Mouse (Mus musculus): ENCODE data around the gene Mgp. TPM values are rescaled to one million over a fixed set of nuclear protein-coding genes. Genes with fewer than 3 reads are reported as not detected.

Gene Mgp
- polyA plus RNA-seq, 1 experiment = 132 TPM

GRCm38 (mm10) chr6:136914234-136914633 is 38.6 kb upstream of the Mgp start:
- H3K79me2 ChIP-seq (ENCODE audit: control insufficient read depth, insufficient read depth) = no peaks in the 10 kb centered on the region
- TF ChIP-seq USF1 (IDR thresholded peaks at IDR 0.05; ENCODE audit: low read depth) (no peak), REST (IDR thresholded peaks at IDR 0.05; ENCODE audit: insufficient read depth, insufficient read length) (no peak), POLR2A (IDR thresholded peaks at IDR 0.05; ENCODE audit: insufficient read length, low read depth) (no peak), POLR2AphosphoS2 (IDR thresholded peaks at IDR 0.05; ENCODE audit: insufficient read length, low read depth) (no peak), MAX (IDR thresholded peaks at IDR 0.05; ENCODE audit: low read depth) (no peak), MYOG (IDR thresholded peaks at IDR 0.05; ENCODE audit: control insufficient read depth in 1 of 3, insufficient read depth in 1 of 3, insufficient read length in 2 of 3, low read depth in 2 of 3) (no peak), SRF (IDR thresholded peaks at IDR 0.05; ENCODE audit: control insufficient read depth, insufficient read length, low read depth) (no peak)
- no peaks in the 10 kb centered on the region for H3K36me3 ChIP-seq (ENCODE audit: control insufficient read depth, insufficient read depth)
- H3K4me3 ChIP-seq = no peak overlapping the region
- no peaks in the 10 kb centered on the region for H3K27me3 ChIP-seq (ENCODE audit: control insufficient read depth, insufficient read depth, insufficient read length)
- H3K4me2 ChIP-seq (ENCODE audit: low read depth) = no peak overlapping the region
- H3ac ChIP-seq (ENCODE audit: control insufficient read depth, insufficient read length) = no peak overlapping the region

GRCm38 (mm10) chr6:136913384-136914126 is 37.9 kb upstream of the Mgp start:
- Histone ChIP-seq H3K4me2 (ENCODE audit: low read depth) (no peak overlapping the region), H3K27me3 (ENCODE audit: control insufficient read depth, insufficient read depth, insufficient read length) (no peaks in the 10 kb centered on the region), H3K36me3 (ENCODE audit: control insufficient read depth, insufficient read depth) (no peaks in the 10 kb centered on the region), H3ac (ENCODE audit: control insufficient read depth, insufficient read length) (no peak overlapping the region), H3K79me2 (ENCODE audit: control insufficient read depth, insufficient read depth) (no peaks in the 10 kb centered on the region), H3K4me3 (no peak overlapping the region)
- no peak for TF ChIP-seq MYOG (IDR thresholded peaks at IDR 0.05; ENCODE audit: control insufficient read depth in 1 of 3, insufficient read depth in 1 of 3, insufficient read length in 2 of 3, low read depth in 2 of 3)
- TF ChIP-seq USF1 (IDR thresholded peaks at IDR 0.05; ENCODE audit: low read depth) = no peak
- no peak for TF ChIP-seq POLR2AphosphoS2 (IDR thresholded peaks at IDR 0.05; ENCODE audit: insufficient read length, low read depth)
- no peak for TF ChIP-seq POLR2A (IDR thresholded peaks at IDR 0.05; ENCODE audit: insufficient read length, low read depth)
- no peak for TF ChIP-seq MAX (IDR thresholded peaks at IDR 0.05; ENCODE audit: low read depth)
- no peak for TF ChIP-seq REST (IDR thresholded peaks at IDR 0.05; ENCODE audit: insufficient read depth, insufficient read length)
- TF ChIP-seq SRF (IDR thresholded peaks at IDR 0.05; ENCODE audit: control insufficient read depth, insufficient read length, low read depth) = no peak
- TF ChIP-seq TCF12 (IDR thresholded peaks at IDR 0.05; ENCODE audit: insufficient read depth, poor library complexity, severe bottlenecking) = no peak

- Histone ChIP-seq H3K36me3 (ENCODE audit: control insufficient read depth, insufficient read depth) (no peaks in the 10 kb centered on the region), H3K4me3 (no peak overlapping the region), H3K4me2 (ENCODE audit: low read depth) (no peak overlapping the region), H3ac (ENCODE audit: control insufficient read depth, insufficient read length) (no peak overlapping the region), H3K27me3 (ENCODE audit: control insufficient read depth, insufficient read depth, insufficient read length) (no peaks in the 10 kb centered on the region), H3K79me2 (ENCODE audit: control insufficient read depth, insufficient read depth) (no peaks in the 10 kb centered on the region)
- TF ChIP-seq USF1 (IDR thresholded peaks at IDR 0.05; ENCODE audit: low read depth) (no peak), CEBPB (IDR thresholded peaks at IDR 0.05; ENCODE audit: insufficient read depth, poor library complexity, severe bottlenecking) (no peak), TCF12 (IDR thresholded peaks at IDR 0.05; ENCODE audit: insufficient read depth, poor library complexity, severe bottlenecking) (no peak), MYOD1 (IDR thresholded peaks at IDR 0.05; ENCODE audit: control insufficient read depth in 1 of 3, insufficient read length in 2 of 3, low read depth in 2 of 3) (no peak), E2F4 (IDR thresholded peaks at IDR 0.05; ENCODE audit: insufficient read depth) (no peak), MAX (IDR thresholded peaks at IDR 0.05; ENCODE audit: low read depth) (no peak), MYOG (IDR thresholded peaks at IDR 0.05; ENCODE audit: control insufficient read depth in 1 of 3, insufficient read depth in 1 of 3, insufficient read length in 2 of 3, low read depth in 2 of 3) (no peak), TCF3 (IDR thresholded peaks at IDR 0.05; ENCODE audit: insufficient read length, low read depth) (no peak), POLR2AphosphoS2 (IDR thresholded peaks at IDR 0.05; ENCODE audit: insufficient read length, low read depth) (no peak), POLR2A (IDR thresholded peaks at IDR 0.05; ENCODE audit: insufficient read length, low read depth) (no peak), REST (IDR thresholded peaks at IDR 0.05; ENCODE audit: insufficient read depth, insufficient read length) (no peak), SRF (IDR thresholded peaks at IDR 0.05; ENCODE audit: control insufficient read depth, insufficient read length, low read depth) (no peak)
These were observed 37.2 kb upstream of the Mgp start for GRCm38 (mm10) chr6:136912751-136913265.

GRCm38 (mm10) chr6:136910247-136910890 is 34.7 kb upstream of the Mgp start:
- Histone ChIP-seq H3K79me2 (ENCODE audit: control insufficient read depth, insufficient read depth) (no peaks in the 10 kb centered on the region), H3K4me3 (no peak overlapping the region), H3K36me3 (ENCODE audit: control insufficient read depth, insufficient read depth) (no peaks in the 10 kb centered on the region), H3K27me3 (ENCODE audit: control insufficient read depth, insufficient read depth, insufficient read length) (no peaks in the 10 kb centered on the region), H3K4me2 (ENCODE audit: low read depth) (no peak overlapping the region), H3ac (ENCODE audit: control insufficient read depth, insufficient read length) (no peak overlapping the region)
- TF ChIP-seq POLR2A (IDR thresholded peaks at IDR 0.05; ENCODE audit: insufficient read length, low read depth) (no peak), USF1 (IDR thresholded peaks at IDR 0.05; ENCODE audit: low read depth) (no peak)

GRCm38 (mm10) chr6:136906937-136907293 is 31.3 kb upstream of the Mgp start:
- no peak overlapping the region for H3ac ChIP-seq (ENCODE audit: control insufficient read depth, insufficient read length)
- H3K27me3 ChIP-seq (ENCODE audit: control insufficient read depth, insufficient read depth, insufficient read length) = no peaks in the 10 kb centered on the region
- no peak overlapping the region for H3K4me3 ChIP-seq
- no peak overlapping the region for H3K4me2 ChIP-seq (ENCODE audit: low read depth)
- TF ChIP-seq POLR2AphosphoS2 (IDR thresholded peaks at IDR 0.05; ENCODE audit: insufficient read length, low read depth) (no peak), POLR2A (IDR thresholded peaks at IDR 0.05; ENCODE audit: insufficient read length, low read depth) (no peak), TCF3 (IDR thresholded peaks at IDR 0.05; ENCODE audit: insufficient read length, low read depth) (no peak), E2F4 (IDR thresholded peaks at IDR 0.05; ENCODE audit: insufficient read depth) (no peak), SRF (IDR thresholded peaks at IDR 0.05; ENCODE audit: control insufficient read depth, insufficient read length, low read depth) (no peak), USF1 (IDR thresholded peaks at IDR 0.05; ENCODE audit: low read depth) (no peak), TCF12 (IDR thresholded peaks at IDR 0.05; ENCODE audit: insufficient read depth, poor library complexity, severe bottlenecking) (no peak), MYOG (IDR thresholded peaks at IDR 0.05; ENCODE audit: control insufficient read depth in 1 of 3, insufficient read depth in 1 of 3, insufficient read length in 2 of 3, low read depth in 2 of 3) (no peak), REST (IDR thresholded peaks at IDR 0.05; ENCODE audit: insufficient read depth, insufficient read length) (no peak), CEBPB (IDR thresholded peaks at IDR 0.05; ENCODE audit: insufficient read depth, poor library complexity, severe bottlenecking) (no peak), MYOD1 (IDR thresholded peaks at IDR 0.05; ENCODE audit: control insufficient read depth in 1 of 3, insufficient read length in 2 of 3, low read depth in 2 of 3) (no peak), MAX (IDR thresholded peaks at IDR 0.05; ENCODE audit: low read depth) (no peak)
- no peaks in the 10 kb centered on the region for H3K79me2 ChIP-seq (ENCODE audit: control insufficient read depth, insufficient read depth)
- H3K36me3 ChIP-seq (ENCODE audit: control insufficient read depth, insufficient read depth) = no peaks in the 10 kb centered on the region

Data from myocyte (in vitro differentiated cells).